Mouse (Mus musculus) intestine, postnatal 0 days (tissue): ENCODE data around the gene Rnf144b. TPM values are rescaled to one million over a fixed set of nuclear protein-coding genes. Genes with fewer than 3 reads are reported as not detected.

Experiments used
- ATAC-seq: fragments of 200-750 bp; cut with Nextera tagmentation; 2 replicates; pipeline ENCODE4 v1.8.0; 2017; ENCODE audit warnings: mild to moderate bottlenecking, moderate TSS enrichment, moderate library complexity
- H3K27ac ChIP-seq: fragments of 300-500 bp; sonication (generic); 2 replicates; pipeline ENCODE4 v1.5.1; 2014; ENCODE audit warnings: mild to moderate bottlenecking, low read depth, low read length, moderate library complexity
- H3K27me3 ChIP-seq: fragments of 300-500 bp; sonication (generic); replicated peaks from 2 replicates; pipeline ENCODE4 v1.6.1; 2014; ENCODE audit warnings: low read length, mixed read lengths; ENCODE audit not compliant: control insufficient read depth, insufficient read depth
- H3K36me3 ChIP-seq: fragments of 300-500 bp; sonication (generic); 2 replicates; pipeline ENCODE4 v1.6.1; 2014; ENCODE audit warnings: mild to moderate bottlenecking, moderate library complexity; ENCODE audit not compliant: control insufficient read depth, insufficient read depth
- H3K4me1 ChIP-seq: fragments of 300-500 bp; sonication (generic); replicated peaks from 2 replicates; pipeline ENCODE4 v1.6.1; 2014; ENCODE audit warnings: antibody characterized with exemption, low read length, mixed read lengths; ENCODE audit not compliant: control insufficient read depth, insufficient read depth
- H3K4me2 ChIP-seq: fragments of 300-500 bp; sonication (generic); replicated peaks from 2 replicates; pipeline ENCODE4 v1.6.1; 2014; ENCODE audit warnings: low read depth, mild to moderate bottlenecking, moderate library complexity
- H3K4me3 ChIP-seq: fragments of 300-500 bp; sonication (generic); 2 replicates; pipeline ENCODE4 v1.5.1; 2014; ENCODE audit warnings: low read depth, low read length
- H3K9ac ChIP-seq: fragments of 300-500 bp; sonication (generic); 2 replicates; pipeline ENCODE4 v1.6.1; 2014; ENCODE audit warnings: mild to moderate bottlenecking, low read depth, low read length
- H3K9me3 ChIP-seq: fragments of 300-500 bp; sonication (generic); 2 replicates; pipeline ENCODE4 v1.6.1; 2016; ENCODE audit warnings: mixed run types; ENCODE audit not compliant: control insufficient read depth
- CTCF ChIP-seq: sonication (generic); IDR thresholded peaks from 2 replicates; pipeline ENCODE4 v1.5.1; 2016; ENCODE audit warnings: low read depth, mild to moderate bottlenecking, control low read depth, antibody characterized with exemption, moderate library complexity
- WGBS: fragments of 180-500 bp; shearing (Covaris S2); extraction: QIAGEN DNeasy Blood & Tissue Kit; methylation state at CpG from one replicate; pipeline ENCODE4 v1.1.7; 2014; 5-methylcytosine and 5-hydroxymethylcytosine counted together
- polyA plus RNA-seq: library from polyadenylated mRNA; unstranded; fragments of >200 nt; fragmentation: Nextera tagmentation; extraction: Ambion mirVana; gene quantifications from 2 replicates; pipeline ENCODE4 v1.2.1, GENCODE M21; 2015

Gene Rnf144b
- polyA plus RNA-seq, 1 experiment from 2014 or later: 1.7 TPM

DNA sequence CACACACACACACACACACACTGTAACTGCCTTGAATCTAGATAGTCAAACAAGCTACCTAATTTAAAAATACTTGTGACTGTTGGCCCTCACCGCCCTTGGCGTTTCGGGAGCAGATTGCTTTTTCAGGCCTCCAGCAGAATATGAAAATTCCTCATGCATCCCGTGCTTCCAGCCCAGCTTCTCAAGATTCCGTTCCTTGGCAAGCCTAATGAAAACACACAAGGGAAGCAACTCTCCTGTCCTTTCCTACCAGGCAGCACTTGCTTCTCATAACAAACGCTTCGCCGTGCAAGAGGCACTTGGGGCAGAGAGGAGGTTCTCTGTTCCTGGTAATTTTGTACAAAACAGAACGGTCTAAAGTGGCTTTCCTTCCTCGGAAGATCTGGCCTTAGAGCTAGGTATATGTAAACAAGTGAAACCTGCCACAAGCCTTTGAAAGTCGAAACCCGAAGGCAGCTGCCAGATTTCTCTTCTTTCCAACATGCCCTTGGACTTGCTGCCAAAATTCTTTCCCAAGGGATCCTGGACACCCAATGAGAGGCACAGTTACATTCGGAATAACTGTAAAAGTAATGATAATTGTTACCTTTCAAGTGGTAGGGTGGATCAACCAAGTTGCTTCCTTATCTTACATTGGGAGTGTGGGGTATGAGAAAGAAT lies 79.6 kb downstream of the Rnf144b start:
- TF ChIP-seq CTCF: no peak
- Histone ChIP-seq H3K27me3 (no peaks in the 10 kb centered on the region), H3K36me3 (no peaks in the 10 kb centered on the region), H3K27ac (no peak overlapping the region), H3K4me3 (no peak overlapping the region), H3K4me2 (no peak overlapping the region), H3K9ac (no peak overlapping the region), H3K4me1 (no peaks in the 10 kb centered on the region), H3K9me3 (no peaks in the 10 kb centered on the region)
- WGBS: 59% methylated on average over 13 of the region's 13 CpGs
- ATAC-seq: no peak

DNA sequence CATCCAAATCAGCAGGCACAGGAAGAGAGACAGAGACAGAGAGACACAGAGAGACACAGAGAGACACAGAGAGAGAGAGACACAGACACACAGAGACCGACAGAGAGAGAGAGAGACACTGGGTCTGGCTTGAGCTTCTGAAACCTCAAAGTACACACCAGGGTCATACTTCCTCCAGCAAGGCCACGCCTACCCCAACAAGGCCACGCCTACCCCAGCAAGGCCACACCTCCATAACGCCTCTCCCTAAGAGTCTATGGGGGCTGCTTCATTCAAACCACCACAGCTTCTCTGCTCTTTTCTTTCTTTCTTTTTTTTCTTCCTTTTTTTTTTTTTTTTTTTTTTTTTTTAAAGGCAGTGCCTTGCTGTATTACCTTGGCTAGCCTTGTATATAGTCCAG lies 88.0 kb downstream of the Rnf144b start:
- ATAC-seq: no peak
- no peak overlapping the region for H3K27ac ChIP-seq
- H3K4me2 ChIP-seq: no peak overlapping the region
- H3K9ac ChIP-seq: no peak overlapping the region
- H3K27me3 ChIP-seq: no peaks in the 10 kb centered on the region
- no peaks in the 10 kb centered on the region for H3K9me3 ChIP-seq
- H3K4me1 ChIP-seq: no peaks in the 10 kb centered on the region
- TF ChIP-seq CTCF: no peak
- no peak overlapping the region for H3K4me3 ChIP-seq
- H3K36me3 ChIP-seq: no peaks in the 10 kb centered on the region
- WGBS: 93% methylated on average over 4 of the region's 4 CpGs

DNA sequence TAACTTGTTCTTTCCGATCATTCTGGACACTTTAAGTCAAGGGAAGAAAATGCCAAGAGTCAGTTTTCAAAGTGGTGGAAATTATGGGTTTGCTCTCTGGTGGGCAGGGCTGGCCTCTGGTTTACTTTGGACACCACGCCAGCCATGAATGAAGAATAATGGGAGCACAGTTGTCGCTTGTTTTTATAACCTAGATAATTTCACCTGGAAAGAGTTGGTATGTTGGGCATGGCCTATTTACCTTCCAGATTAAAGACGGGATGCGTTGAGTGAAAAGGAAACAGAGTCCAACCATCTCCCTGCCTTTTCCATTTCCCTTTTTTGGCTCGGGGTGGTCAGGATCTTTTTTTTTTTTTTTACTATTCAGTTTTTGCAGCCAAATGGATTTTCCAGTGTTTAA lies 88.5 kb downstream of the Rnf144b start:
- Histone ChIP-seq H3K36me3 (no peaks in the 10 kb centered on the region), H3K9me3 (no peaks in the 10 kb centered on the region), H3K9ac (no peak overlapping the region), H3K27ac (no peak overlapping the region), H3K27me3 (no peaks in the 10 kb centered on the region), H3K4me2 (no peak overlapping the region), H3K4me3 (no peak overlapping the region), H3K4me1 (no peaks in the 10 kb centered on the region)
- TF ChIP-seq CTCF: no peak
- no peak for ATAC-seq
- WGBS: 55% methylated on average over 6 of the region's 6 CpGs

DNA sequence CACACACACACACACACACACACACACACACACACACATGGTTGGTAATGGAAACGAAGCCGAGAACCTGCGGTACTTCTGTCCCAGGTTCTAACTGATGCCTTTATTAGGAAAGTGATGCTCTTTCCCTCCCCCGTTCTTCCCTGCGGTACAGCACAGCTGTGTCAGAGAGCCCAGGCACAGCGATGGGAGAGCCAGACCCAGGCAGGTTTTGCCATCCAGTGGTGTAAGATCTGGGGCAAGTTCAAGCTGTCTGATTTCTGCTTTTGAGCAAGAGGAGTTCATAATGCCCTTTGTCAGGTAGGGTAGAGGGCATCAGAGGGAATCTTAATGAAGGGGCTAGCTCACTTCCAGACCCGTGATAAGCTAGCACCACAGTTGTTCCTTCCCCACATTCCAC lies 89.1 kb downstream of the Rnf144b start:
- no peaks in the 10 kb centered on the region for H3K27me3 ChIP-seq
- no peaks in the 10 kb centered on the region for H3K4me1 ChIP-seq
- H3K4me3 ChIP-seq: no peak overlapping the region
- WGBS: 86% methylated on average over 7 of the region's 7 CpGs
- no peak overlapping the region for H3K9ac ChIP-seq
- no peaks in the 10 kb centered on the region for H3K36me3 ChIP-seq
- no peaks in the 10 kb centered on the region for H3K9me3 ChIP-seq
- H3K27ac ChIP-seq: no peak overlapping the region
- H3K4me2 ChIP-seq: no peak overlapping the region
- no peak for ATAC-seq
- TF ChIP-seq CTCF: no peak

DNA sequence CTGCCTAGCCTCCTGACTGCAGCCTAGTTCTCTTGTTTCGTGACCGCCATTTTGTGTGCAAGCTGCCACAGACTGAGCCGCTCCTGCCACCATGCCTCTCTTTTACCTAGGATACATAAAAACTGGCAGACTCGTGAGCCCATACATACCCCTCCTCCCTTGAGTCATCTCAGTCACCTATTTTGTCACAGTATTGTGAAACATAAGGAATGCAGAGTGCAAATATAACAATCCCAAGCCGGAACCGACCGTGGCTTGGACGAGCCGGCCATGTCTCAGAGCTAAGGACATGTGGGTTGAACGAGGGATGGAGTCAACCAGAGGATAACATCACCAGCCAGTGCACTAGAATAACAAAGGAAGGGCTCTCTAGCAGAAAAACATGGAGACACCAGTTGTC lies 91.4 kb downstream of the Rnf144b start:
- H3K36me3 ChIP-seq: no peaks in the 10 kb centered on the region
- ATAC-seq: no peak
- H3K4me1 ChIP-seq: no peaks in the 10 kb centered on the region
- no peaks in the 10 kb centered on the region for H3K27me3 ChIP-seq
- WGBS: 94% methylated on average over 10 of the region's 10 CpGs
- H3K9ac ChIP-seq: no peak overlapping the region
- no peak overlapping the region for H3K27ac ChIP-seq
- H3K4me3 ChIP-seq: no peak overlapping the region
- H3K9me3 ChIP-seq: no peaks in the 10 kb centered on the region
- no peak overlapping the region for H3K4me2 ChIP-seq
- no peak for TF ChIP-seq CTCF

DNA sequence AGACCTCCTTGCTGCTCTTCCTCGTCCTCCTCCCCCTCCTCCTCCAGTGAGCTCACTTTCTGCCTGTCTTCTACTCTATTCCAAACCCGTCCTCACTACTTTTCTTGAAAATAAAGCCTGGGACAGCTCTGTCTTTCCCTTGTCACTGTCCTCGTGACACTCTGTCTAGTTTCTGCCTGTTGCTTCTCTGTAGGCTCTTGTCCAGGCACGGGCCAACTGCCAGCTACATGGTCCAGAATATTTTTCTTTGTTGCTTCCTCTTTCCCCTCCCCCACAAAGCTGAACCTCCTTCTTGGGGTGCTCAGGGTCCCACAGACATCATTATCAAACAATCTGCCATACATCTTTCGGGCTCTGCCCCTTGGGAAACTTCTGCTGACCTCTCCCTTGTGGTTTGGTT lies 92.4 kb downstream of the Rnf144b start:
- ATAC-seq: no peak
- no peak overlapping the region for H3K9ac ChIP-seq
- no peak overlapping the region for H3K4me3 ChIP-seq
- TF ChIP-seq CTCF: no peak
- 59% methylated on average over 5 of the region's 5 CpGs for WGBS
- no peak overlapping the region for H3K27ac ChIP-seq
- H3K4me2 ChIP-seq: no peak overlapping the region
- no peaks in the 10 kb centered on the region for H3K4me1 ChIP-seq
- H3K27me3 ChIP-seq: no peaks in the 10 kb centered on the region
- H3K36me3 ChIP-seq: no peaks in the 10 kb centered on the region
- H3K9me3 ChIP-seq: no peaks in the 10 kb centered on the region
